Mouse (Mus musculus) stomach, postnatal 0 days (tissue): Measurements from ENCODE around the gene Tmco1. TPM values are rescaled to one million over a fixed set of nuclear protein-coding genes. Genes with fewer than 3 reads are reported as not detected.

ENCODE experiments used
- ATAC-seq: fragments of 200-750 bp; cut with Nextera tagmentation; 2 replicates; pipeline ENCODE4 v1.8.0; 2017; ENCODE audit not compliant: low FRiP score, low TSS enrichment
- DNase-seq: peaks from one replicate; pipeline ENCODE4 v3.0.0-alpha.2; 2016; ENCODE audit warnings: low spot score
- H3K27ac ChIP-seq: fragments of 300-500 bp; sonication (generic); replicated peaks from 2 replicates; pipeline ENCODE4 v1.5.1; 2014; ENCODE audit warnings: mild to moderate bottlenecking, control low read depth
- H3K27me3 ChIP-seq: fragments of 300-500 bp; sonication (generic); 2 replicates; pipeline ENCODE4 v1.6.1; 2014; ENCODE audit warnings: low read length; ENCODE audit not compliant: control insufficient read depth, insufficient read depth
- H3K36me3 ChIP-seq: fragments of 300-500 bp; sonication (generic); 2 replicates; pipeline ENCODE4 v1.6.1; 2014; ENCODE audit warnings: low read length, mixed read lengths; ENCODE audit not compliant: control insufficient read depth, insufficient read depth
- H3K4me1 ChIP-seq: fragments of 300-500 bp; sonication (generic); replicated peaks from 2 replicates; pipeline ENCODE4 v1.6.1; 2014; ENCODE audit warnings: antibody characterized with exemption; ENCODE audit not compliant: control insufficient read depth, insufficient read depth
- H3K4me2 ChIP-seq: fragments of 300-500 bp; sonication (generic); replicated peaks from 2 replicates; pipeline ENCODE4 v1.6.1; 2014; ENCODE audit warnings: low read depth, mild to moderate bottlenecking, control low read depth, moderate library complexity
- H3K4me3 ChIP-seq: fragments of 300-500 bp; sonication (generic); 2 replicates; pipeline ENCODE4 v1.5.1; 2014; ENCODE audit warnings: low read depth, low read length, control low read depth
- H3K9ac ChIP-seq: fragments of 300-500 bp; sonication (generic); 2 replicates; pipeline ENCODE4 v1.6.1; 2014; ENCODE audit warnings: mild to moderate bottlenecking, low read length, control low read depth, mixed read lengths
- H3K9me3 ChIP-seq: fragments of 300-500 bp; sonication (generic); 2 replicates; pipeline ENCODE4 v1.6.1; 2016; ENCODE audit warnings: low read length; ENCODE audit not compliant: control insufficient read depth
- CTCF ChIP-seq: IDR thresholded peaks from 2 replicates; pipeline ENCODE4 v1.5.1; 2016; ENCODE audit warnings: antibody characterized with exemption, low read depth, mild to moderate bottlenecking, moderate library complexity
- EP300 ChIP-seq: optimal IDR thresholded peaks from 2 replicates; pipeline ENCODE3; 2016; ENCODE audit warnings: antibody characterized with exemption
- WGBS: fragments of 180-500 bp; shearing (Covaris S2); extraction: QIAGEN DNeasy Blood & Tissue Kit; methylation state at CpG from one replicate; pipeline ENCODE4 v1.1.7; 2014; 5-methylcytosine and 5-hydroxymethylcytosine counted together
- polyA plus RNA-seq: library from polyadenylated mRNA; unstranded; fragments of >200 nt; fragmentation: Nextera tagmentation; extraction: Ambion mirVana; gene quantifications from 2 replicates; pipeline ENCODE4 v1.2.1, GENCODE M21; 2015

Tmco1 gene
- polyA plus RNA-seq, 1 experiment from 2014 or later, result 77.2 TPM

GRCm38 (mm10) chr1:167284837-167285319 lies 23.3 kb upstream of the Tmco1 start:
- Histone ChIP-seq H3K4me3 (peak overlapping the region; percentile 81), H3K9ac (peak overlapping the region; percentile 85), H3K27ac (peak overlapping the region; percentile 96), H3K4me1 (0 out of 2 replicates have a peak, but pooled peaks cover 2% of the 10 kb centered on the region), H3K27me3 (no peaks in the 10 kb centered on the region), H3K4me2 (peak overlapping the region; percentile 94), H3K36me3 (no peaks in the 10 kb centered on the region), H3K9me3 (no peaks in the 10 kb centered on the region)
- peak; percentile 96 for ATAC-seq
- TF ChIP-seq CTCF (no peak; the same call in 1 of the 2 replicates), EP300 (no peak)
- WGBS, result 1% methylated on average over 51 of the region's 51 CpGs
- DNase-seq, result peak; percentile 95

- Histone ChIP-seq H3K27ac (peak within 1 kb of the TSS; percentile 96), H3K4me2 (peak within 1 kb of the TSS; percentile 94), H3K4me1 (0 out of 2 replicates have a peak, but pooled peaks cover 2% of the 10 kb centered on the region), H3K4me3 (peak within 1 kb of the TSS; percentile 81), H3K27me3 (no peaks in the 10 kb centered on the region), H3K36me3 (no peaks in the 10 kb centered on the region), H3K9ac (peak within 1 kb of the TSS; percentile 85), H3K9me3 (no peaks in the 10 kb centered on the region)
- no peak for DNase-seq
- 0% methylated on average over 2 of the region's 2 CpGs for WGBS
- TF ChIP-seq EP300, result no peak
- no peak for TF ChIP-seq CTCF
- ATAC-seq, result no peak
Measured at GRCm38 (mm10) chr1:167285320-167285355, 23.0 kb upstream of the Tmco1 start, which contains the start of gene Uck2. Uck2 (minus strand) TSS chr1:167285320.

- no peaks in the 10 kb centered on the region for H3K9me3 ChIP-seq
- ATAC-seq, result no peak
- WGBS, result 4% methylated on average over 8 of the region's 8 CpGs
Measured at GRCm38 (mm10) chr1:167285356-167285755, 22.8 kb upstream of the Tmco1 start.

GRCm38 (mm10) chr1:167287156-167287555 lies 21.0 kb upstream of the Tmco1 start:
- 0 out of 2 replicates have a peak, but pooled peaks cover 2% of the 10 kb centered on the region for H3K4me1 ChIP-seq
- no peaks in the 10 kb centered on the region for H3K9me3 ChIP-seq
- TF ChIP-seq CTCF (no peak), EP300 (no peak)
- ATAC-seq (no peak), DNase-seq (no peak)
- H3K36me3 ChIP-seq, result no peaks in the 10 kb centered on the region
- 71% methylated on average over 5 of the region's 5 CpGs for WGBS
- no peak overlapping the region for H3K4me2 ChIP-seq
- no peak overlapping the region for H3K4me3 ChIP-seq
- H3K27me3 ChIP-seq, result no peaks in the 10 kb centered on the region
- H3K27ac ChIP-seq, result no peak overlapping the region
- H3K9ac ChIP-seq, result no peak overlapping the region

More at GRCm38 (mm10) chr1:167285356-167285755, 22.8 kb upstream of the Tmco1 start:
- Histone ChIP-seq H3K4me1 (0 out of 2 replicates have a peak, but pooled peaks cover 2% of the 10 kb centered on the region), H3K4me2 (peak overlapping the region; percentile 94), H3K27me3 (no peaks in the 10 kb centered on the region), H3K9ac (peak overlapping the region; percentile 85), H3K36me3 (no peaks in the 10 kb centered on the region), H3K27ac (peak overlapping the region; percentile 96), H3K4me3 (peak overlapping the region; percentile 81)
- no peak for DNase-seq
- TF ChIP-seq CTCF (no peak), EP300 (no peak)

- H3K27ac ChIP-seq, result no peak overlapping the region
- no peak overlapping the region for H3K4me3 ChIP-seq
- H3K27me3 ChIP-seq, result no peaks in the 10 kb centered on the region
- DNase-seq (no peak), ATAC-seq (no peak; the same call in 1 of the 2 replicates)
- no peak overlapping the region for H3K4me2 ChIP-seq
- H3K9ac ChIP-seq, result no peak overlapping the region
- 48% methylated on average over 11 of the region's 11 CpGs for WGBS
- H3K9me3 ChIP-seq, result no peaks in the 10 kb centered on the region
- TF ChIP-seq EP300 (no peak), CTCF (peak; percentile 31; the same call in 1 of the 2 replicates)
- H3K36me3 ChIP-seq, result no peaks in the 10 kb centered on the region
- 0 out of 2 replicates have a peak, but pooled peaks cover 2% of the 10 kb centered on the region for H3K4me1 ChIP-seq
Measured at GRCm38 (mm10) chr1:167288665-167289538, 19.3 kb upstream of the Tmco1 start.

GRCm38 (mm10) chr1:167289567-167290262 lies 18.5 kb upstream of the Tmco1 start:
- Histone ChIP-seq H3K4me3 (no peak overlapping the region), H3K27me3 (no peaks in the 10 kb centered on the region), H3K9ac (no peak overlapping the region), H3K27ac (no peak overlapping the region; the same call in 1 of the 2 replicates), H3K36me3 (no peaks in the 10 kb centered on the region), H3K4me1 (0 out of 2 replicates have a peak, but pooled peaks cover 2% of the 10 kb centered on the region), H3K9me3 (no peaks in the 10 kb centered on the region), H3K4me2 (no peak overlapping the region)
- no peak for DNase-seq
- ATAC-seq, result 0 out of 2 replicates have a peak, but pooled peaks have one; percentile 17
- WGBS, result 12% methylated on average over 11 of the region's 11 CpGs
- TF ChIP-seq EP300, result no peak
- TF ChIP-seq CTCF, result peak; percentile 20; the same call in 1 of the 2 replicates
